22 mouse cellular contexts compared by ENCODE assay signal in the genomic region with DNA sequence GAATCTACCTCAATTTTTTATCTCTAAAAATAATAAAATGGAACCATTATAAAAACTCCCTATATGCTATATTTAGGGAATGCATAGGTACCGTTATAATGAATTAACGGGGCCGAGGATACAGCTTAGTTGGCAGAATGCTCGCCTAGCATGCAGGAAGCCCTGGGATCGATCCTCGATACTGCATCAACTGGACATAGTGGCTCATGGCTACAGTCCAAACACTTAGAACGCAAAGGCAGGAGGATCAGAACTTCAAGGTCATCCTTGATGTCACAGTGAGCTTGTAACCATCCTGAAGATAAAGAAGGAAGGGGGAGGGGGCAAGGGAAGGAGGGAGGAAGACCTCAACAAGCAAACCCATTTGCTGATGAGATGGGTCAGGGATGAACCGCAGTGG.
"Had no signal": no experiment of that assay in that cellular context is flagged by ENCODE, and none has a peak within 500 bp of the region (broad histone marks: within the 10 kb centered on the region; RNA-seq: fewer than 3 reads in every experiment).

No protein-coding gene starts in this region.

- ATAC-seq: hindbrain, embryonic 16.5 days; hindbrain, postnatal 0 days; inflammation-experienced regulatory T-cells, adult 6 months; intestine, embryonic 15.5 days; intestine, embryonic 16.5 days; intestine, postnatal 0 days had no signal

- DNase-seq: heart, postnatal 10 days; heart, postnatal 14 days; heart, postnatal 36 days; heart, postnatal 4 days; kidney, adult 11 months; kidney, adult 18-20 months; kidney, adult 2 months; kidney, adult 8-10 months; kidney, adult 9 months; kidney, postnatal 10 days; kidney, postnatal 14 days; kidney, postnatal 25 days; kidney, postnatal 36 days; kidney, postnatal 4 days; layer of hippocampus, adult 9-11 months; layer of hippocampus, postnatal 36 days had no signal
